Mouse (Mus musculus) kidney, embryonic 14.5 days (tissue): ENCODE data around the gene Errfi1. TPM values are rescaled to one million over a fixed set of nuclear protein-coding genes. Genes with fewer than 3 reads are reported as not detected.

Experiments
- ATAC-seq: fragments of 200-750 bp; cut with Nextera tagmentation; 2 replicates; pipeline ENCODE4 v1.8.0; 2017; ENCODE audit warnings: moderate number of reproducible peaks, mild to moderate bottlenecking, moderate TSS enrichment, moderate library complexity; ENCODE audit not compliant: low FRiP score, low TSS enrichment
- H3K27ac ChIP-seq: fragments of 300-500 bp; sonication (generic); 2 replicates; pipeline ENCODE4 v1.5.1; 2014; ENCODE audit warnings: low read depth, mild to moderate bottlenecking, low read length, moderate library complexity, mixed read lengths
- H3K27me3 ChIP-seq: fragments of 300-500 bp; sonication (generic); 2 replicates; pipeline ENCODE4 v1.6.1; 2014; ENCODE audit warnings: mild to moderate bottlenecking, low read length; ENCODE audit not compliant: control insufficient read depth, insufficient read depth
- H3K36me3 ChIP-seq: fragments of 300-500 bp; sonication (generic); 2 replicates; pipeline ENCODE4 v1.6.1; 2014; ENCODE audit warnings: low read length, mixed read lengths; ENCODE audit not compliant: control insufficient read depth, insufficient read depth
- H3K4me1 ChIP-seq: fragments of 300-500 bp; sonication (generic); 2 replicates; pipeline ENCODE4 v1.6.1; 2014; ENCODE audit warnings: low read length, mixed read lengths; ENCODE audit not compliant: control insufficient read depth, insufficient read depth
- H3K4me2 ChIP-seq: fragments of 300-500 bp; sonication (generic); replicated peaks from 2 replicates; pipeline ENCODE4 v1.6.1; 2014; ENCODE audit warnings: low read depth, mild to moderate bottlenecking, low read length
- H3K4me3 ChIP-seq: fragments of 300-500 bp; sonication (generic); 2 replicates; pipeline ENCODE4 v1.5.1; 2014; ENCODE audit warnings: mild to moderate bottlenecking, low read length
- H3K9ac ChIP-seq: fragments of 300-500 bp; sonication (generic); 2 replicates; pipeline ENCODE4 v1.6.1; 2014; ENCODE audit warnings: low read depth, mild to moderate bottlenecking, low read length, moderate library complexity
- H3K9me3 ChIP-seq: fragments of 300-500 bp; sonication (generic); 2 replicates; pipeline ENCODE4 v1.6.1; 2016; ENCODE audit warnings: low read length; ENCODE audit not compliant: control insufficient read depth
- WGBS: fragments of 180-500 bp; shearing (Covaris S2); extraction: QIAGEN DNeasy Blood & Tissue Kit; methylation state at CpG from one replicate; pipeline ENCODE4 v1.1.7; 2014; 5-methylcytosine and 5-hydroxymethylcytosine counted together
- polyA plus RNA-seq: library from polyadenylated mRNA; unstranded; fragments of >200 nt; fragmentation: Nextera tagmentation; extraction: Ambion mirVana; gene quantifications from 2 replicates; pipeline ENCODE4 v1.2.1, GENCODE M21; 2014

Errfi1 gene
- polyA plus RNA-seq, 1 experiment from 2014 or later = 34.3 TPM

DNA sequence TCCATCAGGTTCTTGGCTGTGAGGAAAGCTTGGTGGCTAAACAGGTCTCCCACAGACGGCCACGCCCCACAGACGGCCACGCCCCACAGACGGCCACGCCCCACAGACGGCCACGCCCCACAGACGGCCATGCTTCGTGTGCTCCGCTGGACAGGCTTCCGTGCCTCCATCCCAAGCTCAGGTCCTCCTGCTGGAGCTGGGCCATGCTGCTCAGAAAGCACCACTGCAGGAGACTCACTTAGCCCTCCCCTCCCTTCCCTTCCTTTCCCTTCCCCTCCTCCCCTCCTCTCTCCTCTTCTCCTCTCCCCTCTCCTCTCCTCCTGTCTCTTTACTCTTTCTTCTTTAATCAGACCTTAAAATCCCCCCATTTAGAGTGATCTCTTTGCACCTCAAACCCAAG is 16.8 kb upstream of the Errfi1 start:
- 90% methylated on average over 12 of the region's 12 CpGs for WGBS
- no peak overlapping the region for H3K27ac ChIP-seq
- ATAC-seq = no peak
- no peak overlapping the region for H3K4me2 ChIP-seq
- H3K4me3 ChIP-seq = no peak overlapping the region
- H3K4me1 ChIP-seq = 0 out of 2 replicates have a peak, but pooled peaks cover 2% of the 10 kb centered on the region
- H3K9me3 ChIP-seq = no peaks in the 10 kb centered on the region
- H3K9ac ChIP-seq = no peak overlapping the region
- no peaks in the 10 kb centered on the region for H3K36me3 ChIP-seq
- no peaks in the 10 kb centered on the region for H3K27me3 ChIP-seq

DNA sequence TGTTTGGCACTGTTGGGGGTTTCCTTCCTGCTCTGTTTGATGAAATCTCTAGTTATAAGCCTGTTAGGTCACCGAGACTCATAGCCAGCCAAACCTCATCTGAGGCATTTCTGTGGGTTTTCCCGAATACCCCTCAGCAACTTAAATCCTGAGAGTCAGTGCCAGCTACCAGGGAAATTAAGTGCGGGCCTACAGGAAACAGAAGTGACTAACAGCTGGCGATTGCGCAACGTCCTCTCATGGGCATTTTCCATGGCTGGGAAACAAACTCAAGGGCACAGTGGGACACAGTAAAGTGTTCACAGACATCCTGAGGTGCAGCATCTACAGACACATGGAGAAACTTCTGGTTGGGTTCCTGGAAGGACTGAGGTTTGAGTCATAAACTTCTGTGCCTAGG is 16.3 kb upstream of the Errfi1 start:
- H3K4me2 ChIP-seq = no peak overlapping the region
- no peaks in the 10 kb centered on the region for H3K36me3 ChIP-seq
- ATAC-seq = no peak
- no peaks in the 10 kb centered on the region for H3K27me3 ChIP-seq
- 74% methylated on average over 6 of the region's 6 CpGs for WGBS
- H3K4me1 ChIP-seq = no peaks in the 10 kb centered on the region
- H3K4me3 ChIP-seq = no peak overlapping the region
- no peak overlapping the region for H3K27ac ChIP-seq
- H3K9me3 ChIP-seq = no peaks in the 10 kb centered on the region
- no peak overlapping the region for H3K9ac ChIP-seq

DNA sequence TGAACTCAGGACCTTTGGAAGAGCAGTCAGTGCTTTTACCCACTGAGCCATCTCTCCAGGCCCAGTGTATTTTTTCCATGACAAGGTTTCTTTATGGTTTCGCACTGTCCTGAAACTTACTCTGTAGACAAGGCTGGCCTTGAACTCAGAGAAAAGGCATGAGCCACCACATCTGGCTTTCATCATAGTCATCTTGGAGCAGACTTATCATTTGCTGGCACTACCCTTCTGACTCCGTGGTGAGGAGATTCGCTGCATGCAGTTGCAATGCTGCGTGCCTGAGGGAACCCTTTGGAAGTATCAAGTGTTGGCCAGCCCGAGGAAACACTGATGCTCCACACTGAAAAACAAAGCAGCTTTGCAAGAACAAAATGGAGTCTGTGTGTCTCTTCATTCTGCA is 11.7 kb upstream of the Errfi1 start:
- Histone ChIP-seq H3K9me3 (no peaks in the 10 kb centered on the region), H3K36me3 (no peaks in the 10 kb centered on the region), H3K27ac (no peak overlapping the region), H3K4me2 (no peak overlapping the region), H3K4me1 (no peaks in the 10 kb centered on the region), H3K4me3 (no peak overlapping the region), H3K27me3 (no peaks in the 10 kb centered on the region), H3K9ac (no peak overlapping the region)
- ATAC-seq = no peak
- WGBS = 87% methylated on average over 5 of the region's 5 CpGs

- no peaks in the 10 kb centered on the region for H3K36me3 ChIP-seq
- no peak overlapping the region for H3K4me2 ChIP-seq
- H3K27ac ChIP-seq = no peak overlapping the region
- H3K9me3 ChIP-seq = no peaks in the 10 kb centered on the region
- H3K9ac ChIP-seq = no peak overlapping the region
- no peak overlapping the region for H3K4me3 ChIP-seq
- H3K27me3 ChIP-seq = no peaks in the 10 kb centered on the region
- no peaks in the 10 kb centered on the region for H3K4me1 ChIP-seq
- WGBS = 86% methylated on average over 7 of the region's 7 CpGs
- no peak for ATAC-seq
These were observed 10.5 kb upstream of the Errfi1 start for GRCm38 (mm10) chr4:150843181-150843580.

GRCm38 (mm10) chr4:150846316-150846715 is 7.4 kb upstream of the Errfi1 start:
- Histone ChIP-seq H3K9me3 (no peaks in the 10 kb centered on the region), H3K4me3 (no peak overlapping the region), H3K9ac (no peak overlapping the region), H3K4me2 (no peak overlapping the region), H3K36me3 (no peaks in the 10 kb centered on the region), H3K27ac (no peak overlapping the region), H3K4me1 (no peaks in the 10 kb centered on the region; the same call in 1 of the 2 replicates), H3K27me3 (no peaks in the 10 kb centered on the region)
- 89% methylated on average over 8 of the region's 8 CpGs for WGBS
- no peak for ATAC-seq

DNA sequence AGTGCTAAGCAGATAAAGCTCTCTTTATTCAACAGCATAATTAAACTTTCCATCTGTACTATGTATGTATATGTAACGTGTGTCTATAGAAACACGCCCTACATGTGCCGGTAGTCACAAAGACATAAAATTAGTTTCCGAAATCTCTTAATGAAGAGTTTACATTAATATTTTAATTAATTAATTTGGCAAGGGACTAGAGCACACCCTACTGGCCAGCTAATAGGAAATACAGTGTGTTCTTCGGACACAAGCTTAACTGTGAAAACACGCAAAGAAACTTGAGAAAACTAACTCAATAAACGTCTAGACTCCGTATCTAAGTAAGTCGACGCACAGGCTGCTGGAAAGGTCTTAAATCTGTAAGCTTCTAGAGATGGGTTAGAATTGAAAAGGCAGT is 3.8 kb upstream of the Errfi1 start:
- ATAC-seq = no peak
- Histone ChIP-seq H3K4me2 (no peak overlapping the region), H3K4me1 (peaks cover 5% of the 10 kb centered on the region), H3K9ac (no peak overlapping the region), H3K4me3 (no peak overlapping the region), H3K27ac (no peak overlapping the region), H3K27me3 (no peaks in the 10 kb centered on the region), H3K36me3 (no peaks in the 10 kb centered on the region), H3K9me3 (no peaks in the 10 kb centered on the region)
- WGBS = 40% methylated on average over 10 of the region's 10 CpGs

DNA sequence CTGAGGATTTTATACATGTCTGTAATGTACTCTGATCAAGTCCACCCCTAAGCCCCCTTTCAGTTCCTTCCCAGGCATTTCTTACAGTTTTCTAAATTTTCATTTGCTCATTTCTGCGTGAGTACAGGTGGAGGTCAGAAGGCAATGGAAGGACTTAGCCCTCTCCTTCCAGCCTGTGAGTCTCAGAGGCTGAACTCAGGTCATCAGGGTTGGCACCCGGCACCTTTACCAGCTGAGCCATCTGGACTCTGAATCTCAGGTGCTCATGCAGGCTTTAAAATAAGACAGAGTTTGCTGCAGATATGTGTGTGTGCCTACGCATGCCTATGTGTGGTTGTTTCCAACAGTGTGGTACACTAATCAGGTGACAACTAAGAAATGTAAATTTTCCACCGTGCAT is 2.8 kb upstream of the Errfi1 start:
- Histone ChIP-seq H3K4me2 (no peak overlapping the region), H3K27me3 (no peaks in the 10 kb centered on the region), H3K9ac (no peak overlapping the region), H3K27ac (no peak overlapping the region), H3K36me3 (no peaks in the 10 kb centered on the region), H3K4me3 (no peak overlapping the region), H3K9me3 (no peaks in the 10 kb centered on the region), H3K4me1 (peaks cover 5% of the 10 kb centered on the region)
- ATAC-seq = no peak
- 90% methylated on average over 4 of the region's 4 CpGs for whole genome bisulfite sequencing

DNA sequence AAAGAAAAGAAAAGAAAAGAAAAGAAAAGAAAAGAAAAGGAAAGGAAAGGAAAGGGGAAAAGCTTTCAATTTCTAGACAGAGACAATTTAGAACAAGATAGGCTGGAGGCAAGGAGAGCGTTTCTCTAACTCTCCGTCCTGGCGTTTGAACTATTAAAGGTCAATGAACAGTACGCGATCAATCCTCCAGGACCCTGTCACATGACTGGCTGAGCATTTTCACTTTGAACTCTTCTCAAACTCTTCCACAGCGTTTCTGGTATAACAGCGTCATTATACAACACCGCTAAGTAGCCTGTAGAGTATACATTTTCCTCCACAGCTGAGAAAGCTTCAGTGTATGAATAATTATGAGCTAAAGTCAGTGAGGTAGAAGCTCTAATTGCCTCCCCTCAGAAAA is 1.7 kb upstream of the Errfi1 start:
- H3K27ac ChIP-seq = no peak overlapping the region

GRCm38 (mm10) chr4:150852479-150852878 is 1.2 kb upstream of the Errfi1 start:
- ATAC-seq = no peak
- Histone ChIP-seq H3K9ac (no peak overlapping the region), H3K9me3 (no peaks in the 10 kb centered on the region), H3K36me3 (no peaks in the 10 kb centered on the region), H3K27me3 (no peaks in the 10 kb centered on the region), H3K4me1 (peaks cover 9% of the 10 kb centered on the region), H3K27ac (no peak overlapping the region), H3K4me2 (no peak overlapping the region), H3K4me3 (no peak overlapping the region)
- WGBS = 69% methylated on average over 4 of the region's 4 CpGs

More for the DNA sequence above, 1.7 kb upstream of the Errfi1 start:
- H3K4me2 ChIP-seq = no peak overlapping the region
- no peak overlapping the region for H3K9ac ChIP-seq
- no peak overlapping the region for H3K4me3 ChIP-seq
- H3K4me1 ChIP-seq = peaks cover 9% of the 10 kb centered on the region
- H3K36me3 ChIP-seq = no peaks in the 10 kb centered on the region
- 62% methylated on average over 8 of the region's 8 CpGs for WGBS
- ATAC-seq = no peak
- H3K9me3 ChIP-seq = no peaks in the 10 kb centered on the region
- H3K27me3 ChIP-seq = no peaks in the 10 kb centered on the region

DNA sequence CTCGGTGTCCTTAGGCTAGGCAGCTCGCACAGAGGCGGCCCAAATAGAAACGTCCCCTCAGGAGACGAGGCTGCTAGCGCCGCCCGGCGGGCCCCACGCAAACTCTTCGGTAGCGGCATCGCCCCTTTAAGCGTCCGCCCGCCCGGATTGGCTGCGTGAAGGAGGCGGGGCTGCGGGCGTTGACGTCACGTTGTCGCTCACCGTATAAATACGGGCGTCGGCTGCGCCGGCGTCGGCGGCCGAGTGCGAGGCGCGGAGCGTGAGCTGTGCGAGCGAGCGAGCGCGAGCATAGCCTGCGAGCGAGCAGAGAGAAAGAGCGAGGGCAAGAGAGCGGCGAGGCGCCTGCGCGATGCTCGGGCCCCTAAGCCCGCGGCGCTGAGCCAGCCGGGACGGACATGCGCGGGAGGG is 1.1 kb downstream of the Errfi1 start:
- H3K4me3 ChIP-seq = peak overlapping the region; percentile 75
- H3K9ac ChIP-seq = peak overlapping the region; percentile 93
- peaks cover 9% of the 10 kb centered on the region for H3K4me1 ChIP-seq
- no peaks in the 10 kb centered on the region for H3K27me3 ChIP-seq
- peak overlapping the region; percentile 49 for H3K4me2 ChIP-seq
- H3K27ac ChIP-seq = peak overlapping the region; percentile 97
- H3K9me3 ChIP-seq = no peaks in the 10 kb centered on the region
- peak; percentile 97 for ATAC-seq
- under 1% methylated on average over 53 of the region's 59 CpGs for WGBS
- no peaks in the 10 kb centered on the region for H3K36me3 ChIP-seq
